Mouse (Mus musculus): ENCODE results near the gene Srsf1.
A peak's percentile ranks its signal among the peaks of the same experiment; 100 is the strongest.

Gene Srsf1

GRCm38 (mm10) chr11:88070392-88070791, 23.2 kb downstream of the Srsf1 start:
- DNase-seq (ENCODE audit: low spot score in 2 of 2) = no peak

- no peak for DNase-seq (ENCODE audit: low spot score in 2 of 2)
These were observed 23.9 kb downstream of the Srsf1 start for GRCm38 (mm10) chr11:88071113-88071512.

- no peak for DNase-seq (ENCODE audit: low spot score in 2 of 2)
These were observed 26.2 kb downstream of the Srsf1 start for GRCm38 (mm10) chr11:88073343-88073875.

DNA sequence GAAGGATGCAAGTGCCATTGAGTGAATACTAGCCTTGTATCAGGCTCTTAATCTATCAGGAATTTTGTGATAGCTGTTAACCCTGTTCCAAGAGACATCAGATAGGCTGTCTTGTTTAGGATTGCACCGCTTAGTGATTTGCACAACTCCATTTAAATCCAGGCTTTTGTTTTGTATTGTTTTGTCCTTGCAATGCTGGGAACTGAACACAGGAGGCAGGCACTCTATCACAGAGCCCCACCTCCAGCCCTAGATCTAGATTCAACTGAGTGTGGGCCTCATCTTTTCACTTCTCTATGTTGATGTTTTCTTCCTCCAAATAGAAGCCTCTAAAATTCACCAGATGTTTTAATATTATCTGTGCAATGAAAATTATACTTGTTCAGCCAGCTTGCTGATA, 28.5 kb downstream of the Srsf1 start:
- DNase-seq (ENCODE audit: low spot score in 2 of 2) = no peak

GRCm38 (mm10) chr11:88076394-88076793, 29.2 kb downstream of the Srsf1 start:
- no peak for DNase-seq (ENCODE audit: low spot score in 2 of 2)

DNA sequence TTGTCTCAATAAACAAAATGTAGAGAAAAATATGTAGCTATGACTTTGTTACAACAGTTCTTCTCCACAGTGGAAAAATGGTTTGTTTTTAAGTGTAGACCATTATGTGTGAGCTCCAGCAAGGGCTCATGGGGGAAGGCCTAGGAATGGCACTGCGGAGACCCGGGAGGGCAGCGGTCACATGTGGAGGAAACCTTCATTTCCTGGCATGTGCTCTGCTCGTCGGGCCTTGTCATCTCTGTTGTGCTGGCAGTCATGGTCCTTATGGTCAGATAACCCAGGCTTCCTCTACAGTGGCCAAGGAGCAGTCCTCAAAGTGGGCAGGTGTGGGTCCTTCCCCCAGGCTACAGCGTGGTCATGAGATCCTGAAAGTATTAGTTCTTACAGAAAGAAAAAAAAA, 36.5 kb downstream of the Srsf1 start:
- no peak for DNase-seq (ENCODE audit: low spot score in 2 of 2)

- peak; percentile 62 to 85 for DNase-seq (ENCODE audit: low spot score in 2 of 2)
These were observed 39.8 kb downstream of the Srsf1 start for GRCm38 (mm10) chr11:88086737-88087627.

DNA sequence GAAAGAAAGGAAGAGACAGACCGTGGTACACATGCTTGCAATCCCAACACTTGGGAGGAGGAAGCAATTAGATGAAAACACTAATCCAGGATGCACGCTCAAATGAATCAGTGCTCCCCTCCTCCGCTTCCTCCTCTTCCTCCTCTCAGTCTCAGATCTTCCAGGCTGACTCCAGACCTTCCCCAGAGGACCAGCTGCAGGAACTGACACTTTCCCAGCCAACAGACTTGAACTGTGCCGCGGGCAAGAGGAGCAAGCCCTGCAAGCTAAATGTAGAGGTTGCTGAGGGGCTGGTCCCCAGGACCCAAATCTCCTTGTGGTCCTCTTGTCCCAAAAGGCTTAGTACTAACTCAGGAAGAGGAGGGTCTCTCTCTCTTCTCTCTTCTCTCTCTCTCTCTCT, 42.0 kb downstream of the Srsf1 start:
- no peak for DNase-seq (ENCODE audit: low spot score in 2 of 2)

DNA sequence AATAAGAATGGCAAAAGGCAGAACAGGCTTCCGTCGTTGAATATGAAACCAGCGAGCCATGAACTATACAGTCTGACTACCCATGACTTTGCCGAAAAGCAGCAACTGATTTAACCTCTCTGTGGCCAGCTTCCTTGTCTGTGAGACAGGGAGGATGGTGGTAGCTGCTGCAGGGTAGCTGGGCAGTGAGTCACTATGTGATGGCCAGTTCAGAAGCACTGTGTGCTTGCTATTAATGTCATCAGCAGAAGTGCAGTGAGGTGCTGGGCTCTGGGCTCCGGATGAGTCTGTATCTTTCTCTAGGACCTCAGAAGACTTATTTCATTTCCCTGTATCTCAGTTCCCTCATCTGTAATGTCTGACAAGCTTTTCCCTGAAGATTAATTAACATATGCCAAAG, 43.1 kb downstream of the Srsf1 start:
- no peak for DNase-seq (ENCODE audit: low spot score in 2 of 2)

GRCm38 (mm10) chr11:88091949-88092348, 44.8 kb downstream of the Srsf1 start:
- DNase-seq (ENCODE audit: low spot score in 2 of 2) = no peak

DNA sequence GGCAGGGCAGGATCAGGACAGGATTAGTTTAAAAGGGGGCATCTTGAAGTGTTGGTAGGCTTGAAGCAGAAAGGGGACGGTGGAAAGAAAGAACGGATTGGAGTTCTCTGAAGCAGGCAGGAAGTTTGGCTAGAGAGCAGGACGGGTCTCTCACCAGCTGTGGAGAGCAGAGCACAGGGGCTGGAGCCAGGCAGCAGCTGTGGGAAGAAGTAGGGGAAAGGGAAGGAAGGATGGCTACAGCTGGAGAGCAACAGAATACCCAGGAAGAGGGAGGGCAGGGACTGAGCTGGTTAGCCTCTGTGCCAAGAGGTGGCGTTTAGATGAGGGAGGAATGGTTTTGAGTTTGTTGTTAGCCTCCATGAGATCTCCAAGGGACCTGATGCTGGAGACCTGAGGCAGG, 50.0 kb downstream of the Srsf1 start:
- no peak for DNase-seq (ENCODE audit: low spot score in 2 of 2)

GRCm38 (mm10) chr11:88098021-88098729, 51.0 kb downstream of the Srsf1 start, which contains the start of gene Cuedc1:
Gene Cuedc1 (plus strand): TSS chr11:88098058.
- no peak for DNase-seq (ENCODE audit: low spot score in 2 of 2)

- DNase-seq (ENCODE audit: low spot score in 2 of 2) = peak; percentile 72 to 82
These were observed 51.8 kb downstream of the Srsf1 start for GRCm38 (mm10) chr11:88098787-88099598.

DNA sequence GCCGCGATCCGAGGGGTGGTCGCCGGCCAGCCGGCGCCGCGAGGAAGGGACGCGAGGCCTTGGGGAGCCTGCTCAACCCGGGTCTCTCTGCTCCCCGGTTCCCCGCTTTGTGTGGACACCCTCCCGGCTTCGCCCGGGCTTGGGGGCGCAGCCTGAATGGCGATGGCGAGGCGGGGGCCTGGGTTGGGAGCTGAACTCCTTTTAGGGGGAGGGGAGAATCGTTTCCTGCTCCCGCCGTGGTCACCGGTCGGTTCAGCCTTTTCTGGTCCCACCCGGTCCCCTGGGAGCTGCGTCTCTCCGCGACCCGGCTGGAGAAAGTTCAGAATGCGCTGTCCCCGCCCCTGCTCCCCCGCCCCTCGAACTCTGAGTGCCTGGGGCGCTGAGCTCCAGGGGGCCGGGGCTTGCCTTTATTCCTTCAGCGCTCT, 52.4 kb downstream of the Srsf1 start:
- peak; percentile 44 to 55 for DNase-seq (ENCODE audit: low spot score in 2 of 2)

GRCm38 (mm10) chr11:88100170-88100569, 53.0 kb downstream of the Srsf1 start:
- DNase-seq (ENCODE audit: low spot score in 2 of 2) = no peak

Data from urinary bladder, adult 18-20 months (tissue).